Mouse (Mus musculus) midbrain, embryonic 14.5 days (tissue): ENCODE results near the gene Bcan. TPM values are rescaled to one million over a fixed set of nuclear protein-coding genes. Genes with fewer than 3 reads are reported as not detected.

Experiments
- ATAC-seq: fragments of 200-750 bp; cut with Nextera tagmentation; 2 replicates; pipeline ENCODE4 v1.8.0; 2017; ENCODE audit warnings: moderate number of reproducible peaks, moderate library complexity; ENCODE audit not compliant: low FRiP score, low TSS enrichment
- DNase-seq: peaks from one replicate; pipeline ENCODE4 v3.0.0-alpha.2; 2015
- H3K27ac ChIP-seq: fragments of 300-500 bp; sonication (generic); replicated peaks from 2 replicates; pipeline ENCODE4 v1.5.1; 2014; ENCODE audit warnings: mild to moderate bottlenecking, low read depth, low read length, moderate library complexity
- H3K27me3 ChIP-seq: fragments of 300-500 bp; sonication (generic); 2 replicates; pipeline ENCODE4 v1.6.1; 2014; ENCODE audit warnings: low read length, control low read depth, mixed read lengths; ENCODE audit not compliant: control insufficient read depth, insufficient read depth
- H3K36me3 ChIP-seq: fragments of 300-500 bp; sonication (generic); 2 replicates; pipeline ENCODE4 v1.6.1; 2014; ENCODE audit warnings: low read length, control low read depth; ENCODE audit not compliant: control insufficient read depth, insufficient read depth
- H3K4me1 ChIP-seq: fragments of 300-500 bp; sonication (generic); 2 replicates; pipeline ENCODE4 v1.6.1; 2014; ENCODE audit warnings: mild to moderate bottlenecking, antibody characterized with exemption, low read length, control low read depth; ENCODE audit not compliant: control insufficient read depth, insufficient read depth
- H3K4me2 ChIP-seq: fragments of 300-500 bp; sonication (generic); 2 replicates; pipeline ENCODE4 v1.6.1; 2014; ENCODE audit warnings: mild to moderate bottlenecking, low read length, moderate library complexity
- H3K4me3 ChIP-seq: fragments of 300-500 bp; sonication (generic); replicated peaks from 2 replicates; pipeline ENCODE4 v1.5.1; 2014; ENCODE audit warnings: low read depth, low read length
- H3K9ac ChIP-seq: fragments of 300-500 bp; sonication (generic); replicated peaks from 2 replicates; pipeline ENCODE4 v1.6.1; 2014; ENCODE audit warnings: mild to moderate bottlenecking, low read length, moderate library complexity
- H3K9me3 ChIP-seq: fragments of 300-500 bp; sonication (generic); 2 replicates; pipeline ENCODE4 v1.6.1; 2016; ENCODE audit warnings: low read length, control low read depth, mixed read lengths; ENCODE audit not compliant: control insufficient read depth
- WGBS: fragments of 180-500 bp; shearing (Covaris S2); extraction: QIAGEN DNeasy Blood & Tissue Kit; methylation state at CpG from one replicate; pipeline ENCODE4 v1.1.7; 2014; 5-methylcytosine and 5-hydroxymethylcytosine counted together
- polyA plus RNA-seq: library from polyadenylated mRNA; unstranded; fragments of >200 nt; fragmentation: Nextera tagmentation; extraction: Ambion mirVana; gene quantifications from 2 replicates; pipeline ENCODE4 v1.2.1, GENCODE M21; 2014

Gene Bcan
- polyA plus RNA-seq, 1 experiment from 2014 or later = 34.3 TPM

DNA sequence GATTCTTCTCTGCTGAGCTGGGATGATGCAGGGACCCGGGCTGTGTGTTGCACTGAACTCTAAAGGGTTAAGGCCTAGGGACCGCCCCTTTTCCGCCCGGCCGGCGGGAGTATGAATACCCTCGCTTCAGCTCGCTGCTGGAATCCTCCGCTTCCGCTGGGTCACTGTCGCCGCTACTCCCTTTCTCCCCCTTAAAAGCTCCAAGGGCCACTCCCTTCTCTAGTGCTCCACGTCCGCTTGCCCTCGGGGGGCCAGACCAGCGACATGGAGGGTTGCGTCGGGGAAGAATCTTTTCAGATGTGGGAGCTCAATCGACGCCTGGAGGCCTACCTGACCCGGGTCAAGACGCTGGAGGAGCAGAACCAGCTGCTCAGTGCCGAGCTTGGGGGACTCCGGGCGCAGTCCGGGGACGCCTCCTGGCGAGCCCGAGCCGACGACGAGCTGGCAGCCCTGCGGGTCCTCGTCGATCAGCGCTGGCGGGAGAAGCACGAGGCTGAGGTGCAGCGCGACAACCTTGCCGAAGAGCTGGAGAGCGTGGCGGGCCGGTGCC lies 29.0 kb downstream of the Bcan start, which contains the start of gene Nes:
Gene Nes (plus strand): TSS at position 140 of the 550 bp plus-strand sequence.
- peaks cover 30% of the 10 kb centered on the region for H3K4me1 ChIP-seq
- peak within 1 kb of the TSS; percentile 94 for H3K4me2 ChIP-seq
- H3K9ac ChIP-seq = peak within 1 kb of the TSS; percentile 71
- H3K36me3 ChIP-seq = peaks cover 7% of the 10 kb centered on the region; the same call in 1 of the 2 replicates
- no peaks in the 10 kb centered on the region for H3K9me3 ChIP-seq
- peak; percentile 91 for DNase-seq
- peak within 1 kb of the TSS; percentile 58 for H3K4me3 ChIP-seq
- WGBS = under 1% methylated on average over 44 of the region's 44 CpGs
- H3K27ac ChIP-seq = peak within 1 kb of the TSS; percentile 66
- ATAC-seq = peak; percentile 71
- H3K27me3 ChIP-seq = no peaks in the 10 kb centered on the region

DNA sequence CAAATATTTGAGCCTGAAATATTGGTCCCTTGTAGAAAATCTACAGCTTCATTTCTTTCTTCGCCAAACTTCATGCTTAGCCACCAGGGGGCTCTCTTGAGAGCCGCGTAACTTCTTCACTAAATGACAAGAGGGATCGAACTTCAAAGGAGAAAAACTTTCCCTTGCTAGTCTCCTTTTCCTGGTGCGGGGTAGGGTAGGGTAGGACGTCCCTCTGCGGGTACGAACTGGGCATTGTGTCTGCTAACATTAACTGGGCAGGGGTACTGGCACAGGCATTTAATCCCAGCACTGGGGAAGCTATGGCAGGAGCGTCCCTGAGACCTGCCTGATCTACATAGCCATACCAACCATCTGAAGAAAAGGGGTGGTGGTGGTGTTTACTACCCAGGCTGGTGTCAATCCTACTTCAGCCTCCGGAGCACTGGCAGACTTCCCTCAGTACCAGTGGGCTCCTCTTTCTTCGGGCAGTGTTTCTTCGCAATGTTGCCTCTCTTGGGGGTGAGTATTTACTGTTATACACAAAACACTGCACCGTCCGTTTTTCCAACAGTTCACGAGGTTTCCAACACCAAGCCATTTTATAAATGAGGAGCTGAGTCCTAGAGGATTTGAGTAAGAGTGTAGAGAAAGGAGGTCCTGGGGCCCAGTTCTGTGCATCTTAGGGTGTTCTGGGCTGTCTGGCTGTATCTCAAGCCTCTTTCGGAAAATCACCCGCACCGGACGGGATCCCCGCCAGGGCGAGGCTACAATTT lies 29.7 kb downstream of the Bcan start:
- Histone ChIP-seq H3K27me3 (no peaks in the 10 kb centered on the region), H3K9me3 (no peaks in the 10 kb centered on the region), H3K27ac (peak overlapping the region; percentile 66), H3K4me1 (peaks cover 30% of the 10 kb centered on the region), H3K4me2 (peak overlapping the region; percentile 94), H3K9ac (no peak overlapping the region; the same call in 1 of the 2 replicates), H3K4me3 (peak overlapping the region; percentile 58), H3K36me3 (peaks cover under 1% of the 10 kb centered on the region; the same call in 1 of the 2 replicates)
- 1% methylated on average over 21 of the region's 21 CpGs for WGBS
- DNase-seq (peak; percentile 89), ATAC-seq (no peak)

GRCm38 (mm10) chr3:87960586-87961191 lies 39.3 kb downstream of the Bcan start:
- H3K27ac ChIP-seq = peak overlapping the region; percentile 90
- ATAC-seq (peak; percentile 97), DNase-seq (peak; percentile 96)
- under 1% methylated on average over 27 of the region's 27 CpGs for WGBS
- H3K9me3 ChIP-seq = no peaks in the 10 kb centered on the region
- peak overlapping the region; percentile 51 for H3K9ac ChIP-seq
- peak overlapping the region; percentile 37 for H3K4me3 ChIP-seq
- peaks cover 12% of the 10 kb centered on the region for H3K4me1 ChIP-seq
- H3K27me3 ChIP-seq = no peaks in the 10 kb centered on the region
- H3K4me2 ChIP-seq = peak overlapping the region; percentile 70
- no peaks in the 10 kb centered on the region for H3K36me3 ChIP-seq

DNA sequence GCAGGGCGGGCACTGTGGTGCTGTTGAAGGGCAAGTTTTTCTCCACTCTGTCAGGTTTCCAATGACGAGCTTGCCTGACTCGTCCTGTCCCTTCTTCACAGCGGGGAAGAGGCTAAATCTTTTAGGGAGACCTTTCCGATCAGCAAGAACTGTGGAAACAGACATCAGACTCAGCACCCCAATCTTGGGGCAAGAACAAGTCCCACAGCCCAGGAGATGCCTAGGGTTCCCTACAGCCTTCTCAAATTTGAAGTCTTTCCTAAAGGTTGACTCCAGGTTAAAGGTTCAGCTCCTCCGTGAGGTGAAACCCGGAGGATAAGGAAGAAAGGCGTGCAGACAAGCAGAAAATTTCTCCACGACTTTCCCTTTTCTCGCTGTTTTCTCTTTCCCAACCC lies 39.8 kb downstream of the Bcan start:
- Histone ChIP-seq H3K27me3 (no peaks in the 10 kb centered on the region), H3K27ac (peak overlapping the region; percentile 90), H3K4me2 (peak overlapping the region; percentile 70), H3K9ac (peak overlapping the region; percentile 51; the same call in 1 of the 2 replicates), H3K4me3 (peak overlapping the region; percentile 37), H3K4me1 (peaks cover 12% of the 10 kb centered on the region), H3K9me3 (no peaks in the 10 kb centered on the region), H3K36me3 (no peaks in the 10 kb centered on the region)
- ATAC-seq = no peak
- DNase-seq = no peak
- 1% methylated on average over 10 of the region's 10 CpGs for WGBS

GRCm38 (mm10) chr3:87959371-87959770 lies 40.7 kb downstream of the Bcan start:
- 65% methylated on average over 7 of the region's 7 CpGs for WGBS
- H3K4me2 ChIP-seq = no peak overlapping the region
- no peak overlapping the region for H3K4me3 ChIP-seq
- ATAC-seq = no peak
- H3K9ac ChIP-seq = no peak overlapping the region
- H3K36me3 ChIP-seq = no peaks in the 10 kb centered on the region
- no peak for DNase-seq
- no peaks in the 10 kb centered on the region for H3K27me3 ChIP-seq
- H3K4me1 ChIP-seq = peaks cover 12% of the 10 kb centered on the region
- peak overlapping the region; percentile 90; the same call in 1 of the 2 replicates for H3K27ac ChIP-seq
- no peaks in the 10 kb centered on the region for H3K9me3 ChIP-seq

DNA sequence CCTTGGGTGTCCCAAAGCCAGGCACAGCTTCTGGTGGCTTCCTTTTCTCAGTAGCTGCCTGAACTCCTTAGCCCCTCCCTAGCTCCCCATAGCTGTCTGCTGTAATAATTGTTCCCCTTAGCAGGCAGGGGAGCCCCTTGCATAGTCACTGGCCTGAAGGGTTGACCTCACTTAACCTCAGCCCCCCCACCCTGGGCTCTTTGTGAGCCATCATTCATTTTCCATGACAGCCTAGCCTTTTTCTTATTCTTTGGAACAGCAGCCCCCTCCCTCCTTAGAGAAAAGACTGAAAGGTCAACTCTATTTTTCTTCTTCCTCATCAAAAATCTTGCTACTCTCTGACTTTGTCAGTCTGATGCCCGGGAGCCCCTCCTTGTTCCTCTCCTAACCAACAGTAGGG lies 41.1 kb downstream of the Bcan start:
- no peaks in the 10 kb centered on the region for H3K27me3 ChIP-seq
- no peaks in the 10 kb centered on the region for H3K36me3 ChIP-seq
- ATAC-seq (no peak), DNase-seq (no peak)
- H3K9me3 ChIP-seq = no peaks in the 10 kb centered on the region
- H3K27ac ChIP-seq = no peak overlapping the region
- H3K4me2 ChIP-seq = no peak overlapping the region
- WGBS = 35% methylated on average over 1 of the region's 1 CpGs
- no peak overlapping the region for H3K4me3 ChIP-seq
- H3K9ac ChIP-seq = no peak overlapping the region
- peaks cover 12% of the 10 kb centered on the region for H3K4me1 ChIP-seq

- Histone ChIP-seq H3K4me2 (no peak overlapping the region), H3K9ac (no peak overlapping the region), H3K36me3 (no peaks in the 10 kb centered on the region), H3K27me3 (no peaks in the 10 kb centered on the region), H3K27ac (no peak overlapping the region), H3K4me1 (peaks cover 12% of the 10 kb centered on the region), H3K4me3 (no peak overlapping the region), H3K9me3 (no peaks in the 10 kb centered on the region)
- DNase-seq (no peak), ATAC-seq (no peak)
- 39% methylated on average over 4 of the region's 4 CpGs for WGBS
Observed at GRCm38 (mm10) chr3:87958476-87958875, 41.6 kb downstream of the Bcan start.

DNA sequence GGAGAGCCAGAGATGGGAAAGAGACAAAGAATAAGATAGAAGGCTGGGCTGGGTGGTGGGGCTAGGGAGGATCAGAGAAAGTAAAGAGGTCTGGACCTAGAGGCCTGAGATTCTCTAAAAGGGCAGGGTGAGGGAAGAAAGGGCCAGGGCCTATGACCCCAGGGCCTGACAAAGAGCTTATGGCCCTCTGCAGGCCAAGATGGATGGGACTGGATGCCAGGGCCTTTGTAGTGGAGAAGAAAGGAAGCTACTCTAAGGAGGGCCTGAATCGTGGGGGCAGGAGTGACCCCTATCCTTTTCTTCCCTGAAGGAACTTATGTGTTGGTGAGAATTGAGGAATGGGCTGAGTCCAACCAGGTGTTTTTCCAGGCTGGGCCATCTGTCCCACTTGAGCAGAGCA lies 42.0 kb downstream of the Bcan start:
- H3K27ac ChIP-seq = no peak overlapping the region
- DNase-seq = no peak
- H3K4me3 ChIP-seq = no peak overlapping the region
- H3K36me3 ChIP-seq = no peaks in the 10 kb centered on the region
- 15% methylated on average over 1 of the region's 1 CpGs for WGBS
- ATAC-seq = no peak
- peaks cover 14% of the 10 kb centered on the region for H3K4me1 ChIP-seq
- H3K27me3 ChIP-seq = no peaks in the 10 kb centered on the region
- H3K9ac ChIP-seq = no peak overlapping the region
- no peaks in the 10 kb centered on the region for H3K9me3 ChIP-seq
- no peak overlapping the region for H3K4me2 ChIP-seq
